Mouse (Mus musculus): ENCODE data around the gene Rnf215.
A peak's percentile ranks its signal among the peaks of the same experiment; 100 is the strongest.
"Not testable (repeated sequence)": the region's sequence is repeated elsewhere in the genome, so short reads cannot be mapped to it uniquely, and the experiment has no call there.

Rnf215 gene

GRCm38 (mm10) chr11:4113496-4113895 is 21.5 kb upstream of the Rnf215 start:
- DNase-seq (ENCODE audit: low spot score in 2 of 2): no peak

- DNase-seq (ENCODE audit: low spot score in 2 of 2): no peak
These were observed 21.0 kb upstream of the Rnf215 start for GRCm38 (mm10) chr11:4113970-4114369.

GRCm38 (mm10) chr11:4114541-4114940 is 20.5 kb upstream of the Rnf215 start:
- not testable (repeated sequence) for DNase-seq (ENCODE audit: low spot score in 2 of 2)

DNA sequence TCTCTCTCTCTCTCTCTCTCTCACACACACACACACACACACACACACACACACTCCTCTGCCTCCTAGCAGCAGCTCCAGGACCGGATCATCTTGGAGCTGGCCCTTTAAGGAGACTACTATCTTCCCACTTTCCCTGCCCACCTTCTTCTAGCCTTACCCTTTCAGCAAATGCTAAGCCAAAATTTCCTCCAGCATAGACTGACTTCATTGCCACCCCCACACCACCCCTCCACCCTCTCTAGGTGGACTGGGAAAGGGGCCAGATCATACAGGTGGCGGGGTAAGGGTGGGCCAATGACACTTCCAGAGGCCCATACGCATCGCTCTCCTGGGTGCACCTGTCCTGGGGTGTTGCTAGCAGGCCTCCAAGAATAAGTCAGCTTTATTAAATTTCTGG is 19.6 kb upstream of the Rnf215 start:
- DNase-seq (ENCODE audit: low spot score in 2 of 2): no peak

DNA sequence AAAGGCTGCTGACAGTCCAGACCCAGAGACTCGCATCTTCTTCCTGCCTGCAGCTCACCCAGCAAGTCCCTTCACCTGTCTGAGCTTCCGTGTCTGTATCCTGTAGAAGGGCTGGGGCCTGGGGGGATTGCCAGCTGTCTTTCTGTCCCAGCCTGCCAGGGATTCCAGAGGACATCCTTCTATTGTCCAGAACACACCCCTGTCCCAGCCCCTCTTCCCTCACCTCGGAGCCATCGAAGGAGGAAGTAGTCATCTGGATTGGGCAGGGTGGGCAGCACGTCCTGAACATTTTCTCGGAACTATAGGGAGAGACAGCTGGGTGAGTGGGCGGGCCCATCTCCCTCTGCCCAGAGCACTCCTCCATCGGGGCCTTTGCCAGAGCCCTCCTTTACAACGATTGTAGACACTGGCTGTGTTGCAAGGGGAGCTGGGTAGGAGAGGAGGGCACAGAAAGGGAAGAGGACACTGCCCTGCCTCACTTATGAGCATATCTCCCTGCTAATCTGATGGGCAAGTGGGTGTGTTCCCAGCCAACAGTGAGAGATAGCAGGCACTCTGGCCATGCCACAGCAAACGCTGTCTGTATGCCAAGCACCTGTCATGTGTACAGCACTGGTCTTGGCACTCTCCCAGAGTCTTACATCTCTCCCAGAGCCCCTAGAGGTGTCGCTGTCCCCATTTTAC is 18.4 kb upstream of the Rnf215 start:
- no peak for DNase-seq (ENCODE audit: low spot score in 2 of 2)

DNA sequence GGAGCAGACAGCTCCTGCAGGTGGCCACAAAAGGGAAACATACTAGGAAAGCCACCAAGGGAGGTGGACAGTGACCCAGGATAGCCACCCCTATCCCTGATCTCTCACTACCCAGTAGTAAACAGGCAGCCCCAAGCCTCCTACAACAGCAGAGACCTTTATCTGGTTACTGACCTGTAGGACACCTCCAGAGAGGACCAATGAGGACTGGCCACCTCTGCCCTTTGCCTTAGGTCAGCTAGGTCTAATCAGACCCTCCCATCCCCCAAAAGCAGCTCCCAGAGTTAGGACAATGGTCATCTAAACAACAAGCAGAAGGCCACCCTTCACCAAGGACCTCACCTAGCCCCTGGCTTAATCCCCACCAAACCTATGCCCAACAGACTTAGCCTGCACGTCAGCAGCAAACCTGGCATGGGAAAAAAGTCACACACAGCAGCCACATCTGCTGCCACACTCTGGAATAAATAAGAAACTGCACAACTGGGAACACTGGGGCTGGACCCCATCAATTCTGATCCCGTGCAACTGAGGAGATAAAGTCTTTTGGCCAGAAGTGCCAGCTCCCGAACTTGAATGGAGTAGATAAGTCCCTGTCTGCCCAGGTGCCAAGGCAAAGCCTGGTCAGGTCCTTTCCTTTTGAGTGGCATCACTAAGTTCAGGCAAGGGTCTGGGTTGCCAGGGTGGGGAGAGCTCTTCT is 17.5 kb upstream of the Rnf215 start:
- no peak for DNase-seq (ENCODE audit: low spot score in 2 of 2)

GRCm38 (mm10) chr11:4118081-4118921 is 16.7 kb upstream of the Rnf215 start:
- peak; percentile 66 to 67 for DNase-seq (ENCODE audit: low spot score in 2 of 2)

GRCm38 (mm10) chr11:4119635-4120034 is 15.4 kb upstream of the Rnf215 start:
- no peak for DNase-seq (ENCODE audit: low spot score in 2 of 2)

- DNase-seq (ENCODE audit: low spot score in 2 of 2): no peak
These were observed 13.3 kb upstream of the Rnf215 start for GRCm38 (mm10) chr11:4121691-4122090.

DNA sequence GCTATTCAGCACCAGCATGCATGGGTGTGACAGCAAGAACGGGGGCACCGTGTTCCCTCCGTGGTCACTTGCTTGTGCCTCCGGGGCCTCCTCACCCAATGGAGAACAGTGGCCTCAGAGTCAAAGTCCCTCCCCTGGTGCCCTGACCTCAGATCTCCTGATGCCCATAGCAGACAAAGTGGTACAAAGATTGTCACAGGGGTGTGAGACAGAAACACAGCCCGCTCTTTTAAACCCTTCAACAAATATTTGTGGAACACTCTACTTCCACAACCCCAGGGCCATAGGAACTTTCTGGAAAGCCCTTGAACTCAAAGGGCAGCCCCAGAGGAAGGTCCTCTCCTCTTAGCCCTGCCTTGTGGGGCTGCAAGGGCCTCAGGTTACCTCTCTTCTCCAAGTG is 12.8 kb upstream of the Rnf215 start:
- DNase-seq (ENCODE audit: low spot score in 2 of 2): no peak

DNA sequence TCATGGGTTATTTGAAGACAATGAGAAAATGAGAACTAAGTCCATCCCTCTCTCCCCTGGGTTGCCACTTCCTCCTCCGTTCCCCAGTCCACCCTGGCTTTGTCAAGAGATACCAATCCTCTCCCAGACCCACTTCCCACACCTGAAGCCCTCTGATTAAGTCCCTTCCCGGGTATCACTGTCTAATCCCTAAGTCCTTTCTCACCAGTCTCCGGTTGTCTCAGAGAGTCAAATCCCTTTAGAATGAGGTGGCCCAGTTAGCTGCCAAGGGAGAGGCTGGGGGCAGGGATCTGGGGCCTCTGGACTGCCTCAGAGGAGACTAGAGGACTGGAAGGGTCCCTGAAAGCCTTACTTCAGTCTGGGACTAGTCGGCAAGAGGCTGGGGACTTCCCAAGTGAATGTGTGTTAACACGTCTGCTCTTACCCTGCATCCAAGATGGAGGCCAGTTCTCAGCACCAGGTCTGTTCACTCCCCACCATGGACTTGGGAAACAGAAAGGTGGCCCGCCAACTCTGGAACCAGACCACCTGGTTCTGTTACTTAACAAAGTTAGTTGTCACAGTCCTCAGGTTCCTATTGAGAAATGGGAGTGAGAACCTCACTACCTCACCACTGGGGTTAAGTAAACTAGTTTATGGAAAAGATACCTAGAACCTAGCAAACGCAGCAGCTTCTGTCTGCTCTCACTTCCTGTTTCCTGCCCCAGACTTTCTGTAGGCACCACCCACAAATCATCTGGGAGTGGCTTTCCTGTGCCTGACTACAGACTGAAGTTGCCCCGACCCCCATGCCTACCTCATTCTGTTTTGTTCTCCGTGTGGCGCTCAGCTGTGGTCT is 12.0 kb upstream of the Rnf215 start, which contains the start of gene Sec14l2:
TSS of gene Sec14l2 (minus strand) at position 674 of the 838 bp plus-strand sequence.
- DNase-seq (ENCODE audit: low spot score in 2 of 2): no peak

- DNase-seq (ENCODE audit: low spot score in 2 of 2): no peak
These were observed 11.1 kb upstream of the Rnf215 start for GRCm38 (mm10) chr11:4123922-4124321.

DNA sequence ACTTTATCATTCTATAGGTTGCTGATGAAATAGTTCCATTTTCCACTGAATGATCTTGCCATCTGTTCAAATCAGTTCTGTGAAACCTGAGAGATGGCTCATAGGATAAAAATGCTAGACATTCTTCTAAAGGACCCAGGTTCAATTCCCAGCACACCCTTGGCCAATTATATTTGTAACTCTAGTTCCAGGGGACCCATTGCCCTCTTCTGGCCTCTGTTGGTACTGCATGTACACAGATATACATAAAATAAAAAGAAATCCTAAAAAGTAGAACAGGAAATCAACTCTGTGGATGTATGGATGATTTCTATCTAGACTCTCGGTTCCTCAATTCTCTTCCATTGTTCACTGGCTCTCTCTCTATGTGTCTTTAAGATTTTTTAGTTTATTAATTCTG is 7.9 kb upstream of the Rnf215 start:
- no peak for DNase-seq (ENCODE audit: low spot score in 2 of 2)

GRCm38 (mm10) chr11:4128461-4128860 is 6.5 kb upstream of the Rnf215 start:
- DNase-seq (ENCODE audit: low spot score in 2 of 2): not testable (repeated sequence)

- no peak for DNase-seq (ENCODE audit: low spot score in 2 of 2)
These were observed 1.6 kb upstream of the Rnf215 start for GRCm38 (mm10) chr11:4133450-4133849.

- DNase-seq (ENCODE audit: low spot score in 2 of 2): no peak
These were observed 602 bp upstream of the Rnf215 start for GRCm38 (mm10) chr11:4134400-4134799.

- DNase-seq (ENCODE audit: low spot score in 2 of 2): no peak
These were observed 4.0 kb downstream of the Rnf215 start for GRCm38 (mm10) chr11:4138964-4139363.

- DNase-seq (ENCODE audit: low spot score in 2 of 2): no peak
These were observed 6.5 kb downstream of the Rnf215 start for GRCm38 (mm10) chr11:4141505-4141904.

DNA sequence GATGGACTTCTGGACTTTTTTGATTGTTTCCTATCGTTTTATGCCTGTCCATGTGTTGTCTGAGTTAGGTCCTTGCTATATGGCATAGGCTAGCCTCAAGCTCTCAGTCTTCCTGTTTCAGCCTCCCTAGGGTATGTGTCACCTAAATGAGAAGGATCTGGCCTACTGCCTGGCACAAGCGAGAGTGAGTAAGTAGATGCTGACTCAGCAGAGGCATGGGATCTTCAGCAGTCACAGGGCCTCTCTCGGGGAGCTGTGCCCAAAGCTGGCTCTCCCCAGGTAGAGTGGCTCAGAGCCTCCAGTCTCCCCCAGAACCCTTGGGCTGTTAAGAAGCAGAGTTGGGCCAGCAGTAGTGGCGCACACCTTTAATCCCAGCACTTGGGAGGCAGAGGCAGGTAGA is 7.3 kb downstream of the Rnf215 start:
- no peak for DNase-seq (ENCODE audit: low spot score in 2 of 2)

- no peak for DNase-seq (ENCODE audit: low spot score in 2 of 2)
These were observed 8.5 kb downstream of the Rnf215 start for GRCm38 (mm10) chr11:4143281-4144062.

DNA sequence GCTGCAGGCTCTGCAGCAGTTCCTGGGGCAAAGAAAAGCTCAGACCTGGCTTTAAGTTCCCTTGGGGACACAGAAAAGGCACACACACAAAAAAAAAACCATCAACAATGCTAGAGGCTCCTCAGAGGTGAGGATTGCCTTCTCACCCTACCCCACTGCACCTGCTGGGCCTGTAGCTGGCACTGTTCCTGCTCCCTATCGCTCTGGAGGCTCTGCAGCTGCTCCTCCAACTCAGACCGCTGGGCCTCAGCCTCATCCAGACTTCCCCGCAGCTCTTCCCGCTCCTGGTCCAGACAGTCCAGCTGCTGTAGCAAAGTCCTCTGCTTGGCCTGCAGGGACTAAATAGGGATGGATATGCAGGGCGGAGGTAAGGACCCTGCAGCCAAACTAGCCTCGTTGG is 11.4 kb downstream of the Rnf215 start:
- DNase-seq (ENCODE audit: low spot score in 2 of 2): no peak

Data from frontal cortex, postnatal 10 days (tissue).